Mouse (Mus musculus): ENCODE data around the gene Baiap2l2.
"Not testable (repeated sequence)": the region's sequence is repeated elsewhere in the genome, so short reads cannot be mapped to it uniquely, and the experiment has no call there.

The Baiap2l2 gene

DNA sequence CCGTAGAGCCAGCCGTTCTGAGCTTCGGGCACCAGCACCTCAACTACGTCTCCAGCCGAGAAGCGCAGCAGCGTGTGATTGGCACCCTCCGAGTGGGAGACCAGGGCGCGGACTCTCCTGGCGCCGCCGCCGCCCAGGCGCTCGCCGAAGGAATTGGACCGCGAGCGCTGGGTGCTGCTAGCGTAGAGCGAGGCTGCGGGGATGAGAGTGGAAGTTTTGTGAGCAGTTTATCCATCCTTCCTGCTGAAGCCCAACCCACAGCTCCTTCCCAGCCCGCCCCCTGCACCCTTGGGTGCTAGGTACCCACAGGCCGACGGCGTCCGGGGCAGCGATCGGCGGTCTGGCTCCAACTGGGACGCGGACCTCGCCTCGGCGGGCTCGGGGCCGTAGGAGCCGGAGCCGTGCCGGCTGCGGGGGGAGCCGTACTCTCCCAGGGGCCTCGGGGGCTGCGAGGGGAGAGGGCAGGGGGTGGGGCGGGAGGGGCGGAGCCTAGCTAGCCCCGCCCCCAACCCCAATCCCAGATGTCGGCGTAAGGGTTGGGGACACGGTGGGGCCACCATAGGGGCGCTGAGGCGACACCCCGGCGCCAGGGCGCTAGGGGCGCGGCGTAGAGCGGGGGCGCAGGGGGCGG, 24.1 kb downstream of the Baiap2l2 start:
- peak; percentile 65 for DNase-seq (ENCODE audit: low spot score)

DNA sequence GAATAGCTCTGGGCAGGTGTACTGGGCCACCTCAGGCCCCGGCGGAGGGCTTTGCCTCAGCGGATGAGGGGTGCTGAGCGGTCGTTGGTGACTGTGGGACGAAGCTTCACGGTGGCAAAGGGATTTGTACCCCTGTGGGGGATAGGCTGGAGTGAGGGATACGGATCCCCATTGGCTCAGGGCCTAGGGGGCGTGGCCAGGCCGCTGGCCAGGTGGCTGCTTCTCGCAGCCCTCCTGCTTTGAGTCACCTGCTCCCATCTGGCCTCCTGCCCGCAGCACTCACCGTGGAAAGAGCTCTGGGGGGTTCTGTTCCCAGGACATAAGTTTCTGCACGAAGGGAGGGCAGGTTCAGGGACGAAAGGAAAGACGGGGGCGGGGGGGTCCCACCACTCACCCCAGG, 26.8 kb downstream of the Baiap2l2 start:
- no peak for DNase-seq (ENCODE audit: low spot score)

DNA sequence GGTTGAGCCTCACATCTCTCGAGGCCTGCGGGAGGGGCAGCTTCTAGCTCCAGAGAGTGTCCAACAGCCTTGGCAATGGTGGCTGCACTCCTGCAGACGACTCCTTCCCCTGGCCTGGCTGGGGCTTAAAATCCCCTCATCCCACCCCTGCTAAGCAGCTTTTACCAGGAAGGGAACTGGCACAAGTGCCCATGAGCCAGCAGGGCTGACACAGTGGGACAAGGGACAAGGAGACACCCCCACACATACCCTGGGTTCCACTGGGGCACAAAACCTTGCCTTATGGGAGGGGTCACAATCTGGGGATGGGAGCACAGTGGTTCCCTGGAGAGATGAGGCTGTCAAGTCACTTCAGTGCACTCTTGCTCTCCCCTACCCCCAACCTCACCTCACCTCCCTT, 30.7 kb downstream of the Baiap2l2 start, which contains the start of gene Slc16a8:
TSS of gene Slc16a8 (minus strand) at position 101 of the 400 bp plus-strand sequence.
- no peak for DNase-seq (ENCODE audit: low spot score)

DNA sequence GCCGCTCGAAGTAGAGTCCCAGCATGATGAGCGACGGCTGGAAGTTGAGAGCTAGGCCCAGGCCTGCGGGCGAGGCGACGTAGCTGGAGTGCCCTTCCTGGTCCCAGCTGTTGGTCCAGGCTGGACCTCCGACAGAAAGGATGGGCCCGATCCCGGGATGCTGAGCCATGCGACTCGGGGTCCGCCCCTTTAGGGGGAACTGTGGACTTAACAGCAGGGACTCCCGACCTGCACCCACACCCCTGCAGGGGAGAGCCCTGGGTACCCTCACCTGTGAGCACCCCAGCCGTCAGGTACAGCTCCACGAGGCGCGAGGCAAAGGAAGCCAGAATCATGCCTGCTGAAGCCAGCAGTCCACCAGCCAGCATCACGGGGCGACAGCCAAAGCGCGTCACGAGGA, 32.8 kb downstream of the Baiap2l2 start:
- no peak for DNase-seq (ENCODE audit: low spot score)

DNA sequence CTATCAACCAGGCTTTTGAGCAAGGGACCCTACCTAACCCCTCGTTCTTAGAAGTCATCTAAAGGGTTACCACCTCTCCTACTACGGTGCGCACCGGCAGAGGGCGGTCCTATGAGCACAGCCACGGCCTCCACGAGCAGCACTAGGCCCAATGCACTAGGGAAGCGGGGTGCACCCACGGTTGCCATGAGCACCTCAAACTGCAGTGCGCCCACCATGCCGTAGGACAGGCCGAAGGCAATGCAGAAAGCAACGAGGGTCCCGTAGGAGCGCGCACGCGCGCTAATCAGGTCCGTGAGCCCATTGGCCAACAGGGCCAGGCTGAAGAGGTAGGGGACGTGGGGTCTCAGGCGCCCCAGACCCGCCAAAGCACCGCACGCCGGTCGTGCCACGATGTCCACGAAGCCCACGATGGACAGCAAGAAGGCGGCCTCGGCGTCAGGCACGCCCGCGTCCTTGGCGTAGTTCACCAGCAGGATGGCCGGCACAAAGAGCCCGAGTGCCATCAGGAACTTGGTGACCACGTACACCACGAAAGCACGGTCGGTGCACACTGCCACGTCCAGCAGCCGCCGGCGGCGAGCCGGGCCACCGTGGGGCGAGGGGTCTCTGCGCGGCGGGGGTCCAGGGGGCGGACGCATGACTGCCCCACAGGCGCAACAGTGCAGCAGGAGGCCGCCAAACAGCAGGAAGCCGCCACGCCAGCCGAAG, 33.4 kb downstream of the Baiap2l2 start:
- DNase-seq (ENCODE audit: low spot score): peak; percentile 40

DNA sequence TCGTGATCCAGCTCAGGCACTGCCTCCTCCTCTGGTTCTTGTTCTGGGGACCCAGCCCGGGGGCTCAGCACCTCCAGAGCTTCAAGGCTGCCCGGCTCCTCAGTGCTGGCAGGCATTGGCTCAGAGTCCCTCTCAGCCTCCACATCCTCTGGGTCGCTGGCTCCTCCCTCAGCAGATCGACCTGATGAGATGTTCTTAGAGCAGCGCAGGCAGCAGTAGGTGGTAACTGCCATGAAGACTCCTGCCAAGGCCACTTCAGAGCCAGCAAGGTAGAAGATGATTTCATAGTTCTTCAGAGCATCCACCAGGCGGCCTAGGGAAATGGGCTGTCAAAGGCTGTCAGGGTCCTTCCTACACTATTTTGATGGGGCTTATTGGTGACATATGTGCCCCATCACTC, 34.2 kb downstream of the Baiap2l2 start:
- no peak for DNase-seq (ENCODE audit: low spot score)

DNA sequence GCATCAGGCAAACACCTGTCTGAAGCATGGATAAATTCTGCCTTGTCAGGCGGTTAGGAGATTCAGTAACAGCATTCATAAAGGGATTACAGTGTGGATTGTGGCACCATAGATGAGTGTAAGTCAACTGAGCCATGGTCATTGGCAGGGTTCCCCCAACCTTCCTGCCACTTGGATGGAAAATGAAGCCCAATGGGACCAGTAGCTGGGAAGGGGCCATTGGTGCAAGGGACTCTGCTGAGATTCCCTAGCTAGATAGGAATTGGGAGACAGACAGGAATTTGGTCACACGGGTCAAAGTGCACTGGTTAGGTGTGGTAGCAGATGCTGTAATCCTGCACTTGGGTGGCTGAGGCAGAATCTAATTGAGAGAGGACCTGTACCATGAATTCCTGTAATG, 35.1 kb downstream of the Baiap2l2 start:
- no peak for DNase-seq (ENCODE audit: low spot score)

DNA sequence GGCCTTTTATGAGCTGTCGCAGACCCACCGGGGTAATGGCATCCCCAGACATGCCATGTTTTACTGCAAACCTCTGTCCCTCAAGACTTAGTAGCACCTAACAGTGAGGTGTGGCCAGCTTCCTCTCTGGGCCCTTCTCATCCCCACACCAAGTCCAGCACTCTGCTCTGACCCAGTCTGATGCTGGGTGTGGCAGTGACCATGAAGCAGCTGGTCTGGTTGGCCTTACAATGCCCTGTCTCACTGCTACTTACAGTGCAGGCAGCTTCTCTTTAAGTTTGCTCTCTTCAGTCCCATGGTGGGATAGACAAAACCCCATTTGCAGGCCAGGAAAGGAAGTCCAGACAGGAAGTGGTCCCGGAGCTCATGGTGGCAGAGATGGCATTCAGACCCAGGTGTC, 40.0 kb downstream of the Baiap2l2 start:
- DNase-seq (ENCODE audit: low spot score): no peak

DNA sequence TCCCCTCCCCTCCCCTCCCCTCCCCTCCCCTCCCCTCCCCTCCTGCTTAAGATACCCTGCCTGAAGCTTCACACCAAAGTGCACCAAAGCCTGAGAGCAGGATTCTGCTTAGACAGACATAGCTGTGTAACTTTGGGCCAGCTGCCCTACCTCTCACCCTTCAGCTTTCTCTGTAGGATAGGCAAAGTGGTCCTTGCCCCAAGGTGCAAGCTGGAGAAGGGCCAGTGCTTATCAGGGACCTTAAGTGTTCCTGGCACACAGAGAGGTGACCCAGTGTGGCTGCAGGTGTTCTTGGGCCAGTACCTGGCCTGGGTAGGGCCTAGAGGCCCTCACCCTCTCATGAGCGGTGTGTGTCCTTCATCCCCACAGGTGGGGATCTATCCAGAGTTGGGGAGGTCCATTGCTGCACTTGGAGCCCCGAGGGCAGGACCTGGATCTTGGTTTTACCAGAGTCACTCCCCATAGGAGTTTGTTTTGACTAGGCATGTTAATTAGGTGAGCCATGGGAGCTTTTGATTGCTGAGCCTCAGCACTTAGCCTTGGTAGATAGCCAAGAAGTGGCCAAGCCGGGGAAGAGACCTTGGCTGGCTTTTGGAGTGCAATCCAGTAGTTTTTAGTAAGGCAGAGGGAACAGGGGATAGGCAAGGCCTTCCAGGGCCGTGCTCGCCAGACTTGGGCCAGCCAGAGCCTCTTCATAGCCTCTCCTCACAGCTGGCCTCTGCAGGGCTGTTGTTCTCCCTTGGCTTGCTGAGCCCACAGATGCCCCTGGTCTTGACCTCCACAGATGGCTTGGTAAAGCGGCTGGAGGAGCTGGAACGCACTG, 41.1 kb downstream of the Baiap2l2 start:
- no peak for DNase-seq (ENCODE audit: low spot score)

DNA sequence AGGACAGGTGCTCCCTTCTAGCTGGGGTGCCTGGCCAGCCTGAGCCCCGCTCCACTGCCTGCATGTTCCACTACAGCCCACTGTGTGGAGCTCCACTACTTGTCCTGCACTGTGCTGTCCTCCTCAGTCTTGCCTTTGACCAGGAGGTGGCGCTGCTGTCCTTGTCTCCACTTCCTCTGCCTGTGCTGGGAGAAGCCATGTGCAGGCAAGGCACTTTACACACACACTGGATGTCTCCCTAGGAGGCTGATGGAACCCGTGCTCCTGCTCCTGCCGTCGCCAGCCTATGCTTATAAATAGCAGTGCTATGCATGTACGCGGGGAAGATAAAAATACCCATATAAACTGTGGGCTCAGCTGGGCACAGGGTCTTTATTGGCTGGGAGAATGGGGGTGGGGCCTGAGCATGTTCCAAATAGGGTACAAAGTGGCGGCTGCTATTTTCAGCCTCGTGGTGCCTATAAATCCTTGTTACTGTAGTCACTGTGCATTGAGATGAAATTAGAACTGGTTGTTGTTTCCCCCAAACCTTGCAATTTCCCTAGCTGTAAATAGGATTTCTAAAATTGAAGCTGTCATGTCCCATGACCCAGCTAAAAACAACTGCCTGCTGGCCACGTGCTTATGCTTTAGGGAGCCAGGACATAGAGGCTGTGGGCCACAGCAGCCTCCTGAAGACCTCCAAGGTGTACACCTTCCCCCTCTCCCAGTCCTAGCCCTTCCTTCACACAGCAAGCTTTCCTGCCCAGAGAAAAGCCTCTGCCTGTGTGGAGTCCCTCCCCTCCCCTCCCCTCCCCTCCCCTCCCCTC, 41.9 kb downstream of the Baiap2l2 start:
- DNase-seq (ENCODE audit: low spot score): peak; percentile 96

DNA sequence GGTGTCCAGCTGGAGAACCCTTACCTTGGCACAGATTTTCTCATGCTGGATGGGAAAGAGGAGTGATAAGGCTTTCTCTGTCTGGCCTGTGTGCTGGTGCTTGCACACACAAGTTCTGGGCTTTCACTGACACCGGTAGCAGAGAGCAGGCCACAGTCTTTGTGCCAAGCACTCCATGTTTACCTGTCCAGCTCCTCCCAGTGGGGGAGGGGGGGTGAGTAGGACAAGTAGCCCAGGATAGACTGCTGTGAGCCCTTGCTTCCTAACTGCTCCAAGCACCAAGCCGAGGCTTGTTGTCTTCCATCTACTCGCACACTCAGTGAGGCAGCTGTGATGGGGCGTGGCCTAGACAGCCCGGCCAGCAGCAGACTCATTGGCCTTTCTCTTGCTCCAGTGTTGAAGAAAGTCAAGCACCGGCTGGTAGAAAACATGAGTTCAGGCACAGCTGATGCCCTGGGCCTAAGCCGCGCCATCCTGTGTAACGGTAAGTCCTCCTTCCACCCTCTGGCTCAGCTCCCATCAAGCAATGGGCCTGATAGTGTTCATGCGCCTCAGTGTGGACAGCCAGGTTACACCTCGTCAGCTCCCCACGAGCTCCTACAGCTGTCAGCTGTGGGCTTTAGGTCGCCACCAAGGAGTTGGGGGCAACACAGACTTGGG, 42.6 kb downstream of the Baiap2l2 start:
- peak; percentile 35 for DNase-seq (ENCODE audit: low spot score)

DNA sequence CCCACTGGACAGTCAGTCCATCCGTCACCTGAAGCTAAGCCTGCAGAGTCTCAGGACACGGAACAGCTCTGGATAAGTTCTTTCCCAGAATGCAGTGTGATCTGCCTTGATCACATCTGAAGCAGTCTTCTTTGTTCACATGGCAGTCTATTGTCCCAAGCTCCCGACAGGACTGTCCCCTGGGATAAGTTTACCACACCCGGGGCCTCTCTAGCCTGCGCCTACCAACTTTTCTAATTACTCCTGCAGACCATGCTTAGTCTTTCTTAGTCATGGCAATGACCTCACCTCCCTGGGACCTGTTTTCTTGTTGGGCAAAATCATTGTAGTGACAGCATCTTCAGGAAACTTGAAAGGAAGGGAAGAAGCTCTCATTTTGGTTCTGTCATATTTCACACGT, 47.3 kb downstream of the Baiap2l2 start:
- DNase-seq (ENCODE audit: low spot score): no peak

DNA sequence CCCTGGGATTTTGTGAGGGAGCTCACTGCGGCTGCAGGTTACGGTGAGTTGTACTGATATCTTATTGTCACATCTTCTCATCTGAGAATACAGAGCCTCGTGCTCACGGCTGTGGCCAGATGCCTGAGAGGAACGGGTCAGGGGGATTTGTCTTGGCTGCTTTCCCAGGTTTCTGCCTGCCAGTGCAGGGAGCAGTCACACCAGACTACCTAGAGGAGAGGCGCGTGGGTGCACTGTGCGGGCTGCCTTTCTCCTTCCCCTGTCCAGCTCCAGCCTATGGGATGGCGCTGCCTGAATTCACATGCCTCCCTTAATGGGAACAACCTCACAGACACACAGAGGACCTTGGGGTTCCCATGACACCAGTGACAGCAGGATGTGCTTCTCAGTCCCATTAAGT, 50.1 kb downstream of the Baiap2l2 start:
- no peak for DNase-seq (ENCODE audit: low spot score)

DNA sequence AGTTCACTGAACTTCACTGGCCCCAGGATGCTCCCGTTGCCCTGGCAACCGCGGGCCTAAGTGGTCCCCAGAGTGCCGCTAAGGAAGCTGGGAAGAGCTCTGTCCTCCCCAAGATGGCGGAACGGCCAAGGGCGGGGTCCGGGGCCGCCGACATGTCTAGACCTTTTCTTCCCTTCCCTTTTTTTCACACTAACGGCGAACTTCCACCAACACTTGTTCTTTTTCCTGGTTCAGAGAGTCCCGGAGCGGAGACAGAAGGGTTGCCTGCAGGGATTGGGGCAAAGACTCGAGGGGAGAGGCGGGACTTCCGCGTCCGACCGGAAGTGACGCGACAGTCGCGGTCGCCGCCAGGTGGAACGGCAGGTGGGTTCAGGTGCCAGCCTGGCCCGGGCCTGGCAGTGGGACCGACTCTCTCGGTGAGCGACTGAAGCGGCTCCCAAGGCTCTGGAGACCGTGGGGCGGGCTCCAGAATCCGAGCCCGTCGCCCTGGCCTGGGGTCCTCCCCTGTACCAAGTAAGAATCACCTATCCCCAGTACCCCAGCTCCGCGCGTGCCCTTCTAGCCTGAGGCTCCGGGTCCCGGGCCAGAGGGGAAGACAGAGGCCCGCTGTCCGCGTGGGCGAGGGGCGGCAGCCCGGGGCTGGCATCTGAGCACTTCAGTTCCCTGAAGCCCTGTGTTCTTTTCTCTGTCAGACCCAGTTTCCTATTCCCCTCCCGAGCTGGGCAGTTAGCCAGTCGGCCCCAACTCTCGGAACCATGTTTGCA, 56.1 kb downstream of the Baiap2l2 start, which contains the start of the genes Pick1 and Gm49486:
TSS of gene Pick1 (plus strand) at position 116 of the 764 bp plus-strand sequence.
TSS of gene Gm49486 (plus strand) at position 334 of the 764 bp plus-strand sequence.
- DNase-seq (ENCODE audit: low spot score): peak; percentile 90

DNA sequence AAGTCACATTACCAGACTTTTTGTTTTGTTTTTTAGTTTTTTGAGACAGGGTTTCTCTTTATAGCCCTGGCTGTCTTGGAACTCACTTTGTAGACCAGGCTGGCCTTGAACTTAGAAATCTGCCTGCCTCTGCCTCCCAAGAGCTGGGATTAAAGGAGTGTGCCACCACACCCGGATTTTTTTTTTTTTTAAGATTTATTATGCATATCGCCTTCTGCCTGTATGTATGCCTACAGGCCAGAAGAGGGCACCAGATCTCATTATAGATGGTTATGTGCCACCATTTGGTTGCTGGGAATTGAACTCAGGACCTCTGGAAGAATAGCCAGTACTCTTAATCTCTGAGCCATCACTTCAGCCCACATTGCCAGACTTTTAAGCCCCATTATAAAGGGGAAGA, 59.6 kb downstream of the Baiap2l2 start:
- DNase-seq (ENCODE audit: low spot score): not testable (repeated sequence)

DNA sequence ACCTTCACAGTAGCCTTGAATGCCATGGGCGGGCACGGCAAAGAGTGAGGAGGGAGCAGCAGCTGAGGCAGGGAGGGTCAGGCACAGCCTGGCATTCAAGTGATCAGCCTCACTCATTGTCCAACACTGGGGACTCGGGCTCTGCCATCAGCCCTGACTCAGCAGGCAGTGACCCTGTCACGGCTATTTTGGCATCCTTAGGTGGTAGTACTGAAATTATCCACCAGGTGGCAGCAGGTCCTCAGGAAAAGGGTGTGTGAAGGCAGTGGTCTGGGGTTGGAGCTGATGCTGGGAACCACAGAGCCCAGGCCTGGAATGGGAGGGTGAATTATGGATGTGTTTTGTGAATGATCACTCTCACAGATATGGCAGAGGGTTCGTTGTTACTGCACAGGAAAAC, 60.7 kb downstream of the Baiap2l2 start:
- peak; percentile 96 for DNase-seq (ENCODE audit: low spot score)

DNA sequence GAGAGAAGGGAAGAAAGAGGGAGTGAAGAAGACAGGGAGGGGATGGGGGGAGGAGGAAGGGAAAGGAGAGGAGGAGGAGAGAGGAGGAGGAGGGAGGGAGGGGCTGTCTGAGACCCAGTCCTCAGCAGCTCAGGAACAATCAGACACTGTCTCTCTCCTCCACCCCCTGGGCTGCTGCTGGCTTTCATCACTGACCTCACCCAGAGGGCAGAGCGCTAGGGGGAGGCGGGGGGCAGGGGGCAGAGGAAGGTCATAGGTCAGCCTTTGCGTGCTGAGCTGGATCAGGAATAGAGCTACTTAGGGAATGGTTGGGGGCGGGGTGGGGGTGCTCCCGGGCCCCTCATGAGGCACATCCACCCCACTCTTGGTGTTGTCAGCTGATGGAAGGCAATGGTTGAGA, 61.7 kb downstream of the Baiap2l2 start:
- DNase-seq (ENCODE audit: low spot score): no peak

DNA sequence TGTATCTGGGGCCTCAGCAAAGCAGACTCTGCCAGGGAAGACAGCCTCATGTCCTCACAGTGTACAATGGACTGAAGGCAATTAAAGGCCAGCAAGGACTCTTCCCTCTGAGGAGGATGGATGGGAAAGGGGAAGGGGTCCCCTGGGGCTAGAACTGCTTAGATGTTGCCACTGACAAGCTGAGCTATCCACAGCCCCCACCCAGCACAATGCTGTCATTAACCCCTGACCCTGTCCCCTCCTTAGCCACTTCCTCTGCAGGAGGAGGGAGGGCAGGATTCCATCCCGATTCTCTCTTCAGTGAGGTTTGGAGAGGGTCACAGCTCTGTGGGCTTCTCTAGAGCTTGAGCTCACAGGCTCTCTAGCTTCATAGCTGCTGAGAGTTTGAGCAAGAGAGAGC, 65.8 kb downstream of the Baiap2l2 start:
- DNase-seq (ENCODE audit: low spot score): peak; percentile 57

DNA sequence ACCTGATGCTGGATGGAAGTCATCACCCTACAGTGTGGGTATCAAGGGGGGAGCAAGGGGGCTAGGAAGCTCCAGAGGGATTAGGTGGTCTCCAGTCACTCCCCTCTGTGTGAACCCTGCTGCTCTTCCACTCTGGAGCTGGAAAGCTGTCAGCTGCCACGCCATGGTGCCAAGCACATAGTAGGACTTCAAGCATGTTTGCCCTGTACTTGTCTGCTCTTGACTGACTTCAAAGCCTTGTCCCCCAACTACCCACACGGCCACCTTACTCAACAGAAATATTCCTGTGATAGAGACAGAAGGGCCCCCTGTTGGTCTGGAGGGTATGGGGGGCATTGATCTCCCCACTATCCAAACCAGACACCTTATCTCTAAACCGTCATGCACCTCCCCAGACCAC, 69.1 kb downstream of the Baiap2l2 start:
- no peak for DNase-seq (ENCODE audit: low spot score)

DNA sequence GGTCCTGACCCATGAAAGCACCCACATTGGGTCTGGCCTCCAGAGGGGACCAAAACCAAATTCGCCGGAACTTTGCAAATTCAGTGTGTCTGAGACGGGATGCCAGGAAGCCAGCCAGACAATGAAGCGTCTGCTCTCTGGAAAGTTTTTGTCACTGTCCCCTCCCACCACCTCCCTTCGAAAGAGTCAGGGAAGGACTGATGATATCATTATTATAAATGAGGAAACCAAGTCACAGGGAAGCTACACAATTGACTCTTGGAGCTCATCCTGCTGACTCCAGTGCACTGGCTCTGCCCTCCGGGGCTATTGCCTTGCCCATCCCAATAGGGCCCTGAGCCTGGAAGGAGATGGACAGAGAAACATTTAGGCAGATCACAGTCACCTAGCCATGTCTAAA, 71.7 kb downstream of the Baiap2l2 start:
- DNase-seq (ENCODE audit: low spot score): no peak
